Mouse (Mus musculus) heart, adult 2 months (tissue): ENCODE measurements around the gene Rars2.

Experiments used
- CTCF ChIP-seq: fragments of 200-600 bp; IDR thresholded peaks from 2 replicates; pipeline ENCODE4 v1.8.1; 2022; ENCODE audit warnings: antibody characterized with exemption, mild to moderate bottlenecking, moderate library complexity
- POLR2A ChIP-seq: fragments of 200-500 bp; IDR thresholded peaks from 2 replicates; pipeline ENCODE4 v1.6.1; 2011; ENCODE audit warnings: mild to moderate bottlenecking, low read depth, low read length, control low read depth; ENCODE audit not compliant: insufficient read depth

DNA sequence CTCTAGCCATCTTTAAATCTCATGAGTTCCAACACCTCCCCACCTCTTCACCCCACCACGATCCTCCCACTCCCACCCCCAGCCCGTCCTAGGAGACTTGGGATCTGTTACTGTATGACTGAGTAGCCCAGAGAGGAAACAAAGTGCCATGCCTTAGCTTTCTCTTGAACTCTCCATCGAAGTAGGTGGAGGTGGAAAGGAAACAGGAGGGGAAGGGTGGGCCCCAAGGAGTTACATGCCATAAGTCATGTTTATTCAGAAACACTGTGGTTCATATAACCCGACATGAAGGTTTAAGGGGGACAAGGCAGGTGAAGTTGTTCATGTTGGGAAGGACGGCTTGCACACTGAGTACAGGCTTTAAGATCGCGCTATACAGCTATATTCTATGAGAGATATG, 22.6 kb downstream of the Rars2 start:
- TF ChIP-seq CTCF (no peak), POLR2A (no peak)
